Mouse (Mus musculus) urinary bladder, adult 18-20 months (tissue): ENCODE data around the gene Cyp2c70.
"Not testable (repeated sequence)": the region's sequence is repeated elsewhere in the genome, so short reads cannot be mapped to it uniquely, and the experiment has no call there.

ENCODE experiments used
- DNase-seq, 2 experiments: peaks; one replicate each; pipeline ENCODE4 v3.0.0; 2022; ENCODE audit warnings: low spot score in 2 of 2, mixed read lengths in 2 of 2

Cyp2c70 gene

GRCm38 (mm10) chr19:40187160-40187559 lies at the start of gene Cyp2c70:
TSS of gene Cyp2c70 (minus strand) at chr19:40187333.
- DNase-seq = no peak

GRCm38 (mm10) chr19:40232560-40232959 lies 45.4 kb upstream of the Cyp2c70 start:
- no peak for DNase-seq

GRCm38 (mm10) chr19:40231825-40232541 lies 44.9 kb upstream of the Cyp2c70 start:
- DNase-seq = no peak

- no peak for DNase-seq
Observed at GRCm38 (mm10) chr19:40231074-40231738, 44.1 kb upstream of the Cyp2c70 start.

- DNase-seq = no peak
Observed at GRCm38 (mm10) chr19:40226516-40227151, 39.5 kb upstream of the Cyp2c70 start.

DNA sequence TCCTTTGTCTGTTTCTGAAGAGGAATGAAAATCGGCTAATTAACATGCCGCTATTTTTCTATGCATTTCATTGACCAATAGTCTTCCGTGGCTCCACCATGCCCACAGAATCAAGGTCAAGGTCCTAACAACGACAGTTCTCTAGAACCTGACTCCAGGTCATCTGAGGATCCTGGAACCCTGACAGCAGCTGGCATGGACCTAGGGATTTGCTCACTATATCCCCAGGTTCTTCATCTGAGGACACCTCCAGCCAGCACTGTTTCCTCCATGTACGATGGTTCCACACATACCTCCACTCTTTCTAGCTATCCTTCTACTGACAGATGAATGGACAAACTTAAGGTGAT lies 38.6 kb upstream of the Cyp2c70 start:
- DNase-seq = no peak

- DNase-seq = peak in 1 of 2 experiments; percentile 53
Observed at GRCm38 (mm10) chr19:40225102-40225760, 38.1 kb upstream of the Cyp2c70 start.

DNA sequence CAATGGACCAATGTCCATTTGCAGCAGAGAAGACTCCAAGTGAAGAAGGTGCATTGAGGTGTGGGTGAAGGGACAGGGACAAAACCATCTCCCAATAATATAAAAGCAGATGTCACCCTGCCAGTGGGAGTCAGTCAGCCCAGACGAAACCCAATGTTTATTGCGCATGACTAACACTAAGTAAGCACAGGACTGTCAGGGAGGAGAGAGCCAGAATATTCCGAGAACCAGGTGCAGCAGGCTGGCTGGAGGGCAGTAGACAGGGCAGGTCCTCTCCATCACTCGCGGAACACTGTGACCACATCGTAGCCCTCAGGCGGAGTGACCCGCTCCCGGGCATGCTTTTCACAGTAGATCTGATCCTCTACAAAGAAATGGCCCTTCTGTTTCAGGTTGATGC lies 35.2 kb upstream of the Cyp2c70 start:
- DNase-seq = not testable (repeated sequence)

GRCm38 (mm10) chr19:40220878-40221277 lies 33.7 kb upstream of the Cyp2c70 start:
- DNase-seq = no peak

DNA sequence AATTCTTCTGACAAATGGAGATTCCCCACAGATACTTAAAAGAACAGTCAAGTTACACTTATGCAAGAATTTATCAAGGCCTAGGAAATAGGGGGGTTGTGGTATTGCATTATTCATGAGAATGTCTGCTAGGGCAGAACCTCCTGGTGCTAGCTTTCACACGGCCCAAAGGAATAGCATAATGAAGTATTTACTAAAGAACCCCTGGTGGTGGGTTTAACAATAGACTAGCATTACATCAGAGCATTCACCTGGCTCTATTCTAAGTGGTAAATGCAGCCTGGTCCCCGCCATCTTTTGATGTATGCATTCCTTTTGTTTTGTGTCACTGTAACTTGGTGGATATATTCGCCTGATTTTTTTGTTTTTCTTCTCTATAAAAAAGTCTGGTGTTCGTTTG lies 15.8 kb upstream of the Cyp2c70 start:
- DNase-seq = not testable (repeated sequence)

DNA sequence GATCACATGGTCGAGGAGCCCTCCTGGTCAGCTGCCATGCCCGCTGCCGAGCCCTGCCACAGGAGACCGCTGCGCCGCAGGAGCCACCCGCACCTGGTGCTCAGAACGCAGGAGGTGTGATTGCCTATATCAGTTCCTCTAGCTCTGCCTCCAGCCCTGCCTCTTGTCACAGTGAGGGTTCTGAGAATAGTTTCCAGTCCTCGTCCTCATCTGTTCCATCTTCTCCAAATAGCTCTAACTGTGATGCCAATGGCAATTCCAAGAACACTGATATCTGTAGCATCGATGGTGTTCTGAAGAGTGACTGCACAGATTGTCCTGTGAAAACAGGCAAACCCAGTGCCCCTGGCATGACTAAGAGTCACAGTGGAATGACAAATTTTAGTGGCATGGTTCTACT lies 3.5 kb upstream of the Cyp2c70 start:
- no peak for DNase-seq

GRCm38 (mm10) chr19:40183600-40183999 lies 3.5 kb downstream of the Cyp2c70 start:
- no peak for DNase-seq

- no peak for DNase-seq
Observed at GRCm38 (mm10) chr19:40178311-40178710, 8.8 kb downstream of the Cyp2c70 start.

GRCm38 (mm10) chr19:40168391-40168790 lies 18.7 kb downstream of the Cyp2c70 start:
- not testable (repeated sequence) for DNase-seq

DNA sequence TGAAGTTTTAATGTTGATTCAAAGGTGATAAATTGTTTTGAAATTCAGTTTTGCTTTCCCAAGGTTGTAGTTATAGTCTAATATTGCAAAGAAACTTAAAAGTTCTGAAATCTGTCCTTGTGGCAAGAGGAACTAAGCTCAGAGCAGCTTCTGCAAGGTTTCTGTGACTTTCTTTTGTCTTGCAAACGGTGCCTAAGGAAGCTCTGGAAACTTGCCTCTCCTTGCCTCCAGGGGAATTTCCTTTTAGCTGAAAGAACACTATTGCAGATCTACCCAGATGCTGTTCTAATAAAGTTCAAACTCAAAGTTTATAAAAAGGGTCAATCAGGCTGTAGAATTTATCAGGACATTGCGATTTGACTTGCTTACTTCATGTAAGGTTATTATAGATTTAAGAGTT lies 60.1 kb downstream of the Cyp2c70 start:
- DNase-seq = not testable (repeated sequence)

GRCm38 (mm10) chr19:40125165-40125564 lies 62.0 kb downstream of the Cyp2c70 start:
- DNase-seq = not testable (repeated sequence)

DNA sequence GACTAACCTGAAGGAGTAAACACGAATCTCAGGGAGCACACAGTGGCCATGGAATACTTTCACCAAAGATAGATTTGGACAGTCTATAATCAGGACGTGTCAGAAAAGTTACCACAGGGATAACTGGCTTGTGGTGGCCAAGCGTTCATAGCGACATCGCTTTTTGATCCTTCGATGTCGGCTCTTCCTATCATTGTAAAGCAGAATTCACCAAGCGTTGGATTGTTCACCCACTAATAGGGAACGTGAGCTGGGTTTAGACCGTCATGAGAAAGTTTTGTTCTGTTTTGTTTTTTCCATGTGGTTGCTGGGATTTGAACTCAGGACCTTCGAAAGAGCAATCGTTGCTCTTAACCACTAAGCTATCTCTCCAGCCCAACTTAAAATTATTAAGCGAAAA lies 67.5 kb downstream of the Cyp2c70 start:
- DNase-seq = not testable (repeated sequence)
